Mouse (Mus musculus) midbrain, embryonic 13.5 days (tissue): ENCODE results near the gene Ranbp10. TPM values are rescaled to one million over a fixed set of nuclear protein-coding genes. Genes with fewer than 3 reads are reported as not detected.
A peak's percentile ranks its signal among the peaks of the same experiment; 100 is the strongest.
"Not testable (repeated sequence)": the region's sequence is repeated elsewhere in the genome, so short reads cannot be mapped to it uniquely, and the experiment has no call there.

Source experiments
- ATAC-seq: fragments of 200-750 bp; cut with Nextera tagmentation; 2 replicates; pipeline ENCODE4 v1.8.0; 2017; ENCODE audit warnings: mild to moderate bottlenecking, moderate TSS enrichment, moderate library complexity
- H3K27ac ChIP-seq: fragments of 300-500 bp; sonication (generic); 2 replicates; pipeline ENCODE4 v1.5.1; 2015; ENCODE audit warnings: inconsistent platforms, mild to moderate bottlenecking, moderate library complexity
- H3K27me3 ChIP-seq: fragments of 300-500 bp; sonication (generic); 2 replicates; pipeline ENCODE4 v1.6.1; 2015; ENCODE audit warnings: mild to moderate bottlenecking, inconsistent platforms
- H3K36me3 ChIP-seq: fragments of 300-500 bp; sonication (generic); 2 replicates; pipeline ENCODE4 v1.6.1; 2015; ENCODE audit warnings: mild to moderate bottlenecking, inconsistent platforms
- H3K4me1 ChIP-seq: fragments of 300-500 bp; sonication (generic); replicated peaks from 2 replicates; pipeline ENCODE4 v1.6.1; 2015; ENCODE audit warnings: inconsistent platforms
- H3K4me2 ChIP-seq: fragments of 300-500 bp; sonication (generic); replicated peaks from 2 replicates; pipeline ENCODE4 v1.6.1; 2015; ENCODE audit warnings: moderate library complexity, mild to moderate bottlenecking, inconsistent platforms
- H3K4me3 ChIP-seq: fragments of 300-500 bp; sonication (generic); replicated peaks from 2 replicates; pipeline ENCODE4 v1.5.1; 2015; ENCODE audit warnings: mild to moderate bottlenecking, inconsistent platforms
- H3K9ac ChIP-seq: fragments of 300-500 bp; sonication (generic); replicated peaks from 2 replicates; pipeline ENCODE4 v1.6.1; 2015; ENCODE audit warnings: mild to moderate bottlenecking, inconsistent platforms
- H3K9me3 ChIP-seq: fragments of 300-500 bp; sonication (generic); 2 replicates; pipeline ENCODE4 v1.6.1; 2016; ENCODE audit warnings: mild to moderate bottlenecking, inconsistent platforms
- WGBS: fragments of 180-500 bp; shearing (Covaris S2); methylation state at CpG from one replicate; pipeline ENCODE4 v1.1.7; 2015; 5-methylcytosine and 5-hydroxymethylcytosine counted together
- polyA plus RNA-seq: library from polyadenylated mRNA; unstranded; fragments of >200 nt; fragmentation: Nextera tagmentation; extraction: Ambion mirVana; gene quantifications from 2 replicates; pipeline ENCODE4 v1.2.1, GENCODE M21; 2015

Ranbp10 gene
- polyA plus RNA-seq, 1 experiment from 2014 or later: 15.9 TPM

GRCm38 (mm10) chr8:105854303-105854702 lies 27.2 kb upstream of the Ranbp10 start:
- peak overlapping the region; percentile 91; the same call in 1 of the 2 replicates for H3K9ac ChIP-seq
- WGBS: 28% methylated on average over 8 of the region's 8 CpGs
- peak overlapping the region; percentile 47; the same call in 1 of the 2 replicates for H3K27ac ChIP-seq
- no peaks in the 10 kb centered on the region for H3K27me3 ChIP-seq
- no peaks in the 10 kb centered on the region for H3K9me3 ChIP-seq
- peaks cover 43% of the 10 kb centered on the region for H3K4me1 ChIP-seq
- H3K4me3 ChIP-seq: peak overlapping the region; percentile 83
- ATAC-seq: no peak; the same call in none of the 2 replicates
- peak overlapping the region; percentile 99 for H3K4me2 ChIP-seq
- peaks cover 11% of the 10 kb centered on the region for H3K36me3 ChIP-seq

- H3K27me3 ChIP-seq: no peaks in the 10 kb centered on the region
- no peak for ATAC-seq
- H3K9ac ChIP-seq: no peak within 1 kb of the TSS
- H3K4me3 ChIP-seq: peak within 1 kb of the TSS; percentile 90; the same call in 1 of the 2 replicates
- peaks cover 16% of the 10 kb centered on the region for H3K36me3 ChIP-seq
- peaks cover 32% of the 10 kb centered on the region for H3K4me1 ChIP-seq
- H3K27ac ChIP-seq: no peak within 1 kb of the TSS
- H3K9me3 ChIP-seq: no peaks in the 10 kb centered on the region
- WGBS: 93% methylated on average over 3 of the region's 3 CpGs
- H3K4me2 ChIP-seq: no peak within 1 kb of the TSS
Observed at GRCm38 (mm10) chr8:105853178-105853577, 26.0 kb upstream of the Ranbp10 start, which contains the start of gene Cenpt. Cenpt (minus strand) TSS chr8:105853278.

GRCm38 (mm10) chr8:105852146-105852729 lies 25.1 kb upstream of the Ranbp10 start:
- no peak overlapping the region for H3K4me2 ChIP-seq
- no peak overlapping the region for H3K9ac ChIP-seq
- H3K27ac ChIP-seq: no peak overlapping the region
- peaks cover 25% of the 10 kb centered on the region for H3K36me3 ChIP-seq
- no peak for ATAC-seq
- H3K4me3 ChIP-seq: peak overlapping the region; percentile 90; the same call in 1 of the 2 replicates
- 79% methylated on average over 12 of the region's 12 CpGs for WGBS
- no peaks in the 10 kb centered on the region for H3K9me3 ChIP-seq
- H3K4me1 ChIP-seq: peaks cover 23% of the 10 kb centered on the region
- no peaks in the 10 kb centered on the region for H3K27me3 ChIP-seq

- Histone ChIP-seq H3K36me3 (peaks cover 30% of the 10 kb centered on the region), H3K4me1 (peaks cover 17% of the 10 kb centered on the region), H3K4me3 (peak overlapping the region; percentile 90), H3K27me3 (no peaks in the 10 kb centered on the region), H3K27ac (peak overlapping the region; percentile 80), H3K9me3 (no peaks in the 10 kb centered on the region), H3K9ac (peak overlapping the region; percentile 84), H3K4me2 (peak overlapping the region; percentile 83)
- ATAC-seq: peak; percentile 81
- WGBS: under 1% methylated on average over 34 of the region's 34 CpGs
Observed at GRCm38 (mm10) chr8:105851651-105852143, 24.5 kb upstream of the Ranbp10 start.

GRCm38 (mm10) chr8:105850611-105851010 lies 23.5 kb upstream of the Ranbp10 start:
- H3K4me2 ChIP-seq: peak overlapping the region; percentile 40
- WGBS: 75% methylated on average over 7 of the region's 7 CpGs
- no peak overlapping the region for H3K27ac ChIP-seq
- H3K4me3 ChIP-seq: peak overlapping the region; percentile 19
- H3K9ac ChIP-seq: peak overlapping the region; percentile 48; the same call in 1 of the 2 replicates
- ATAC-seq: no peak
- peaks cover 8% of the 10 kb centered on the region for H3K4me1 ChIP-seq
- H3K36me3 ChIP-seq: peaks cover 41% of the 10 kb centered on the region
- H3K9me3 ChIP-seq: no peaks in the 10 kb centered on the region
- H3K27me3 ChIP-seq: no peaks in the 10 kb centered on the region

GRCm38 (mm10) chr8:105850014-105850413 lies 22.9 kb upstream of the Ranbp10 start:
- no peaks in the 10 kb centered on the region for H3K9me3 ChIP-seq
- WGBS: 95% methylated on average over 4 of the region's 4 CpGs
- peaks cover 47% of the 10 kb centered on the region for H3K36me3 ChIP-seq

GRCm38 (mm10) chr8:105846678-105847077 lies 19.5 kb upstream of the Ranbp10 start:
- ATAC-seq: no peak
- peaks cover 8% of the 10 kb centered on the region for H3K4me1 ChIP-seq
- peaks cover 76% of the 10 kb centered on the region for H3K36me3 ChIP-seq
- no peak overlapping the region for H3K27ac ChIP-seq
- WGBS: 92% methylated on average over 11 of the region's 11 CpGs
- H3K27me3 ChIP-seq: no peaks in the 10 kb centered on the region
- no peak overlapping the region for H3K4me3 ChIP-seq
- no peak overlapping the region for H3K9ac ChIP-seq
- H3K4me2 ChIP-seq: no peak overlapping the region
- no peaks in the 10 kb centered on the region for H3K9me3 ChIP-seq

More at GRCm38 (mm10) chr8:105850014-105850413, 22.9 kb upstream of the Ranbp10 start:
- Histone ChIP-seq H3K4me2 (peak overlapping the region; percentile 40; the same call in 1 of the 2 replicates), H3K27me3 (no peaks in the 10 kb centered on the region), H3K27ac (no peak overlapping the region), H3K4me3 (no peak overlapping the region; the same call in 1 of the 2 replicates), H3K9ac (no peak overlapping the region; the same call in 1 of the 2 replicates), H3K4me1 (peaks cover 8% of the 10 kb centered on the region)
- no peak for ATAC-seq

GRCm38 (mm10) chr8:105839209-105839608 lies 12.1 kb upstream of the Ranbp10 start:
- Histone ChIP-seq H3K36me3 (peaks cover 29% of the 10 kb centered on the region), H3K9ac (no peak overlapping the region), H3K27me3 (no peaks in the 10 kb centered on the region), H3K27ac (no peak overlapping the region), H3K9me3 (no peaks in the 10 kb centered on the region), H3K4me1 (no peaks in the 10 kb centered on the region), H3K4me3 (no peak overlapping the region), H3K4me2 (no peak overlapping the region)
- ATAC-seq: no peak
- 89% methylated on average over 5 of the region's 5 CpGs for WGBS

GRCm38 (mm10) chr8:105836991-105837390 lies 9.8 kb upstream of the Ranbp10 start:
- Histone ChIP-seq H3K4me3 (no peak overlapping the region), H3K36me3 (peaks cover 11% of the 10 kb centered on the region), H3K9me3 (no peaks in the 10 kb centered on the region), H3K27ac (no peak overlapping the region), H3K9ac (no peak overlapping the region), H3K4me2 (no peak overlapping the region), H3K27me3 (no peaks in the 10 kb centered on the region), H3K4me1 (no peaks in the 10 kb centered on the region)
- no peak for ATAC-seq
- 81% methylated on average over 6 of the region's 6 CpGs for WGBS

- no peaks in the 10 kb centered on the region for H3K4me1 ChIP-seq
- WGBS: 31% methylated on average over 11 of the region's 11 CpGs
- no peak for ATAC-seq
Observed at GRCm38 (mm10) chr8:105835318-105835717, 8.2 kb upstream of the Ranbp10 start.

GRCm38 (mm10) chr8:105833740-105834139 lies 6.6 kb upstream of the Ranbp10 start:
- H3K4me1 ChIP-seq, H3K27ac ChIP-seq, H3K9me3 ChIP-seq, H3K27me3 ChIP-seq, H3K4me2 ChIP-seq, H3K9ac ChIP-seq, H3K4me3 ChIP-seq, ATAC-seq, H3K36me3 ChIP-seq: not testable (repeated sequence)
- 74% methylated on average over 2 of the region's 2 CpGs for whole genome bisulfite sequencing

More at GRCm38 (mm10) chr8:105835318-105835717, 8.2 kb upstream of the Ranbp10 start:
- Histone ChIP-seq H3K9me3 (no peaks in the 10 kb centered on the region), H3K4me2 (no peak overlapping the region), H3K4me3 (no peak overlapping the region), H3K9ac (no peak overlapping the region), H3K27me3 (no peaks in the 10 kb centered on the region), H3K27ac (no peak overlapping the region), H3K36me3 (no peaks in the 10 kb centered on the region)

- Histone ChIP-seq H3K4me3 (peak overlapping the region; percentile 95), H3K9me3 (no peaks in the 10 kb centered on the region), H3K36me3 (peaks cover 30% of the 10 kb centered on the region), H3K27me3 (no peaks in the 10 kb centered on the region), H3K4me2 (peak overlapping the region; percentile 99), H3K27ac (0 out of 2 replicates have a peak overlapping the region, but pooled peaks have one; percentile 55), H3K4me1 (peaks cover 32% of the 10 kb centered on the region), H3K9ac (peak overlapping the region; percentile 96)
- ATAC-seq: no peak
- WGBS: 14% methylated on average over 4 of the region's 4 CpGs
Observed at GRCm38 (mm10) chr8:105826379-105826778, 771 bp downstream of the Ranbp10 start.
